Mouse (Mus musculus) kidney, postnatal 25 days (tissue): ENCODE measurements around the gene Nid2.

Experiments used
- DNase-seq, 2 experiments: peaks; one replicate each; pipeline ENCODE4 v3.0.0; 2021; ENCODE audit warnings: mixed read lengths in 2 of 2

Gene Nid2

GRCm38 (mm10) chr14:19788443-19788842 is 37.4 kb downstream of the Nid2 start:
- DNase-seq = no peak

- DNase-seq = no peak
These were observed 43.8 kb downstream of the Nid2 start for GRCm38 (mm10) chr14:19794881-19795280.

GRCm38 (mm10) chr14:19796541-19797304 is 45.7 kb downstream of the Nid2 start:
- no peak for DNase-seq

- no peak for DNase-seq
These were observed 49.4 kb downstream of the Nid2 start for GRCm38 (mm10) chr14:19800485-19800884.

- no peak for DNase-seq
These were observed 50.6 kb downstream of the Nid2 start for GRCm38 (mm10) chr14:19801474-19802215.

- no peak for DNase-seq
These were observed 52.2 kb downstream of the Nid2 start for GRCm38 (mm10) chr14:19803222-19803621.

- peak in 1 of 2 experiments; percentile 24 for DNase-seq
These were observed 52.6 kb downstream of the Nid2 start for GRCm38 (mm10) chr14:19803623-19804022.

- no peak for DNase-seq
These were observed 56.3 kb downstream of the Nid2 start for GRCm38 (mm10) chr14:19807339-19807738.

GRCm38 (mm10) chr14:19807858-19808257 is 56.8 kb downstream of the Nid2 start:
- DNase-seq = no peak

GRCm38 (mm10) chr14:19809934-19810333 is 58.9 kb downstream of the Nid2 start:
- peak in 1 of 2 experiments; percentile 11 for DNase-seq

- DNase-seq = no peak
These were observed 62.0 kb downstream of the Nid2 start for GRCm38 (mm10) chr14:19813061-19813460.

GRCm38 (mm10) chr14:19817949-19818348 is 66.9 kb downstream of the Nid2 start:
- peak; percentile 84 to 96 for DNase-seq

- DNase-seq = no peak
These were observed 70.6 kb downstream of the Nid2 start for GRCm38 (mm10) chr14:19821686-19822085.

- DNase-seq = peak; percentile 95 to 98
These were observed 72.5 kb downstream of the Nid2 start, which contains the start of gene Rtraf for GRCm38 (mm10) chr14:19823321-19824142. TSS of gene Rtraf (minus strand) at chr14:19823824.

- no peak for DNase-seq
These were observed 74.4 kb downstream of the Nid2 start for GRCm38 (mm10) chr14:19825481-19825880.

- DNase-seq = no peak
These were observed 85.2 kb downstream of the Nid2 start for GRCm38 (mm10) chr14:19836289-19836688.

- DNase-seq = peak; percentile 51 to 82
These were observed 88.7 kb downstream of the Nid2 start for GRCm38 (mm10) chr14:19839600-19840332.

- DNase-seq = no peak
These were observed 102.4 kb downstream of the Nid2 start for GRCm38 (mm10) chr14:19853471-19853870.

- DNase-seq = no peak
These were observed 107.2 kb downstream of the Nid2 start for GRCm38 (mm10) chr14:19858279-19858678.

- peak in 1 of 2 experiments; percentile 38 for DNase-seq
These were observed 108.0 kb downstream of the Nid2 start for GRCm38 (mm10) chr14:19858808-19859776.

- no peak for DNase-seq
These were observed 109.2 kb downstream of the Nid2 start for GRCm38 (mm10) chr14:19860281-19860680.
